Mouse (Mus musculus) intestine, postnatal 0 days (tissue): Measurements from ENCODE around the gene Clip2. TPM values are rescaled to one million over a fixed set of nuclear protein-coding genes. Genes with fewer than 3 reads are reported as not detected.

Source experiments
- ATAC-seq: fragments of 200-750 bp; cut with Nextera tagmentation; 2 replicates; pipeline ENCODE4 v1.8.0; 2017; ENCODE audit warnings: mild to moderate bottlenecking, moderate TSS enrichment, moderate library complexity
- H3K27ac ChIP-seq: fragments of 300-500 bp; sonication (generic); 2 replicates; pipeline ENCODE4 v1.5.1; 2014; ENCODE audit warnings: mild to moderate bottlenecking, low read depth, low read length, moderate library complexity
- H3K27me3 ChIP-seq: fragments of 300-500 bp; sonication (generic); replicated peaks from 2 replicates; pipeline ENCODE4 v1.6.1; 2014; ENCODE audit warnings: low read length, mixed read lengths; ENCODE audit not compliant: control insufficient read depth, insufficient read depth
- H3K36me3 ChIP-seq: fragments of 300-500 bp; sonication (generic); 2 replicates; pipeline ENCODE4 v1.6.1; 2014; ENCODE audit warnings: mild to moderate bottlenecking, moderate library complexity; ENCODE audit not compliant: control insufficient read depth, insufficient read depth
- H3K4me1 ChIP-seq: fragments of 300-500 bp; sonication (generic); replicated peaks from 2 replicates; pipeline ENCODE4 v1.6.1; 2014; ENCODE audit warnings: antibody characterized with exemption, low read length, mixed read lengths; ENCODE audit not compliant: control insufficient read depth, insufficient read depth
- H3K4me2 ChIP-seq: fragments of 300-500 bp; sonication (generic); replicated peaks from 2 replicates; pipeline ENCODE4 v1.6.1; 2014; ENCODE audit warnings: low read depth, mild to moderate bottlenecking, moderate library complexity
- H3K4me3 ChIP-seq: fragments of 300-500 bp; sonication (generic); 2 replicates; pipeline ENCODE4 v1.5.1; 2014; ENCODE audit warnings: low read depth, low read length
- H3K9ac ChIP-seq: fragments of 300-500 bp; sonication (generic); 2 replicates; pipeline ENCODE4 v1.6.1; 2014; ENCODE audit warnings: mild to moderate bottlenecking, low read depth, low read length
- H3K9me3 ChIP-seq: fragments of 300-500 bp; sonication (generic); 2 replicates; pipeline ENCODE4 v1.6.1; 2016; ENCODE audit warnings: mixed run types; ENCODE audit not compliant: control insufficient read depth
- CTCF ChIP-seq: sonication (generic); IDR thresholded peaks from 2 replicates; pipeline ENCODE4 v1.5.1; 2016; ENCODE audit warnings: low read depth, mild to moderate bottlenecking, control low read depth, antibody characterized with exemption, moderate library complexity
- WGBS: fragments of 180-500 bp; shearing (Covaris S2); extraction: QIAGEN DNeasy Blood & Tissue Kit; methylation state at CpG from one replicate; pipeline ENCODE4 v1.1.7; 2014; 5-methylcytosine and 5-hydroxymethylcytosine counted together
- polyA plus RNA-seq: library from polyadenylated mRNA; unstranded; fragments of >200 nt; fragmentation: Nextera tagmentation; extraction: Ambion mirVana; gene quantifications from 2 replicates; pipeline ENCODE4 v1.2.1, GENCODE M21; 2015

Clip2 gene
- polyA plus RNA-seq, 1 experiment from 2014 or later = 2.6 TPM

GRCm38 (mm10) chr5:134567445-134567844 lies 15.2 kb upstream of the Clip2 start:
- no peaks in the 10 kb centered on the region for H3K36me3 ChIP-seq
- no peaks in the 10 kb centered on the region; the same call in 1 of the 2 replicates for H3K4me1 ChIP-seq
- no peak for TF ChIP-seq CTCF
- H3K9me3 ChIP-seq = no peaks in the 10 kb centered on the region
- ATAC-seq = no peak
- no peak overlapping the region for H3K9ac ChIP-seq
- 70% methylated on average over 4 of the region's 4 CpGs for WGBS
- H3K4me3 ChIP-seq = no peak overlapping the region
- H3K4me2 ChIP-seq = no peak overlapping the region
- no peaks in the 10 kb centered on the region for H3K27me3 ChIP-seq
- H3K27ac ChIP-seq = no peak overlapping the region

DNA sequence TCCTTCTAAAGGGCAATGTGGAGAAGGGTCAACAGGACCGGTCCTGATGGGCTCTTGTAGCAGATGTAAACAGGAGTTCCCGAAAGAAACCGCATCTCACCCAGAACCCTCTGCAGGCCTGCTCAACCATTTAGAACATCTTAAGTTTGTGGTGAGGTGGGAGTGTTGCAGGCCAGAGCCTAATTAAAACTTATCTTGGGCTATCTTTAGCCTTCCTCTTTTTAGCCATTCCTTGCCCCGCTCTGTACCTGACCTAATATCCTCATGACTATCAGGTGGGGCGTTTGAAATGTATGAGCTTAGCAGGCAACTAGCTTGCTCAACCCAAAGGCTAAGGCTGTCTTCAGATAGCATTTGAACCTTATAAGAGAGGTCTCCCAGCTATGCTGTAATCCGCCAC lies 13.5 kb upstream of the Clip2 start:
- WGBS = 93% methylated on average over 6 of the region's 6 CpGs

DNA sequence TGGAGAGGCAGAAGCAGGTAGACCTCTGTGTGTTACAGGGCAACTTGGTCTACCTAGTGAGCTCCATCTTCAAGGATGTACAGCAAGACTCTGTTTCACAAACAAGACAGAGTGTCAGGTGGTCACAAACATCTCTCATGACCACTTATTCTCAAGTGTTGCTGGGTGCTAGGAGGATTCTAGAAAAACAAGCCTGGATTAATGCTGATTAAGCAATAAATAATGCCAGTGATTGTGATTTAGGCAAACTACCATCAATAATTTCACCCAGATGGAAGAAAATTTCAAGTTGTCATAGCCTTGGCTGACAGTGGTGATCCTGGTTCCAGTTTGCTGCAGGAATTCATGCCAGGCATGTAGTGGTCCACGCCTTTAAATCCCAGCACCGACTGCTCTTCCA lies 12.0 kb upstream of the Clip2 start:
- no peak overlapping the region for H3K27ac ChIP-seq
- H3K4me1 ChIP-seq = no peaks in the 10 kb centered on the region; the same call in 1 of the 2 replicates
- H3K9me3 ChIP-seq = no peaks in the 10 kb centered on the region
- TF ChIP-seq CTCF = no peak
- H3K9ac ChIP-seq = no peak overlapping the region
- no peaks in the 10 kb centered on the region for H3K36me3 ChIP-seq
- no peaks in the 10 kb centered on the region for H3K27me3 ChIP-seq
- no peak overlapping the region for H3K4me3 ChIP-seq
- 97% methylated on average over 2 of the region's 2 CpGs for WGBS
- no peak overlapping the region for H3K4me2 ChIP-seq
- no peak for ATAC-seq

More for the DNA sequence above, 13.5 kb upstream of the Clip2 start:
- Histone ChIP-seq H3K36me3 (no peaks in the 10 kb centered on the region), H3K27ac (no peak overlapping the region), H3K9me3 (no peaks in the 10 kb centered on the region), H3K4me1 (no peaks in the 10 kb centered on the region; the same call in 1 of the 2 replicates), H3K4me2 (no peak overlapping the region), H3K9ac (no peak overlapping the region), H3K4me3 (no peak overlapping the region), H3K27me3 (no peaks in the 10 kb centered on the region)
- no peak for TF ChIP-seq CTCF
- no peak for ATAC-seq

- no peak for TF ChIP-seq CTCF
- H3K36me3 ChIP-seq = no peaks in the 10 kb centered on the region
- WGBS = 52% methylated on average over 16 of the region's 16 CpGs
Observed at GRCm38 (mm10) chr5:134560450-134561171, 8.4 kb upstream of the Clip2 start.

GRCm38 (mm10) chr5:134560071-134560449 lies 7.8 kb upstream of the Clip2 start, which contains the start of gene Syna:
TSS of gene Syna (minus strand) at chr5:134560171.
- no peak within 1 kb of the TSS for H3K9ac ChIP-seq
- H3K4me3 ChIP-seq = no peak within 1 kb of the TSS
- H3K4me1 ChIP-seq = no peaks in the 10 kb centered on the region; the same call in 1 of the 2 replicates
- H3K4me2 ChIP-seq = no peak within 1 kb of the TSS
- 85% methylated on average over 7 of the region's 7 CpGs for WGBS
- no peaks in the 10 kb centered on the region for H3K27me3 ChIP-seq
- no peaks in the 10 kb centered on the region for H3K9me3 ChIP-seq
- TF ChIP-seq CTCF = no peak
- no peak for ATAC-seq
- no peaks in the 10 kb centered on the region for H3K36me3 ChIP-seq
- no peak within 1 kb of the TSS for H3K27ac ChIP-seq

More at GRCm38 (mm10) chr5:134560450-134561171, 8.4 kb upstream of the Clip2 start:
- H3K4me3 ChIP-seq = no peak overlapping the region
- no peak overlapping the region for H3K9ac ChIP-seq
- H3K4me1 ChIP-seq = no peaks in the 10 kb centered on the region; the same call in 1 of the 2 replicates
- H3K4me2 ChIP-seq = no peak overlapping the region
- ATAC-seq = peak; percentile 63
- H3K27ac ChIP-seq = no peak overlapping the region
- no peaks in the 10 kb centered on the region for H3K27me3 ChIP-seq
- no peaks in the 10 kb centered on the region for H3K9me3 ChIP-seq

DNA sequence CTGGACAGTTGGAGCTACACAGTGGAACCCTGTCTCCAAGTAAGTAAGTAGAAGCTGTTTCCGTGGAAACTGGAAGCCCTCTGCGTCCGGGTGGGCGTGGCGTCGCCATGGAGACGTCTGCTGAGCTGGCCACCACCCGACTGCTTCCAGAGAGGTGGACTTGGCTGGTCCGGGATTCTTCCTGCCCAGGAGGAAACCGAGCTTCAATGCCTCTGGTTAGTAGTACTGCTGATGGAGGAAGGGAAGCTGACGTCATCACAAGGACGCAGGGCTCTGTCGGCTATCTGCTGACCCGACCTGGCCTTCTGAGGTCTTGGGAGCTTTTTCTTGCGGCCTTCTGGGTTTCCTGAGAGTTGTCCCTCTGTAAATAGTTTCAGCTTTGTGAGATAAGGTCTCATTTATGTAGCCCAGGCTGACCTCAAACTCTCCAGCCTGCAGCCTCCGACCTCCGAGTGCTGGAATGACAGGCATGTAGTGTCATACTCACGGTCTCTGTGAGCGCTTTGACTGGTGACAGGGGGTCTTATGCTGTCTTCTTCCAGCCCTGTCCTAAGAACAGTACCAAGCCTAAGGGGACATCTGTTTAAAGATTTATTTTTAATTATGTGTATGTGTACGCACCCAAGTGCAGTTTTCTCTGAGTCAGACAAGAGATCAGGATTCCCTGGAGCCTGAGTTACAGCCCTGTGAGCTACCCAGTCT lies 3.4 kb upstream of the Clip2 start:
- no peaks in the 10 kb centered on the region for H3K4me1 ChIP-seq
- H3K9ac ChIP-seq = no peak overlapping the region
- 11% methylated on average over 20 of the region's 20 CpGs for WGBS
- H3K27me3 ChIP-seq = no peaks in the 10 kb centered on the region
- no peak for TF ChIP-seq CTCF
- no peak for ATAC-seq
- H3K36me3 ChIP-seq = no peaks in the 10 kb centered on the region
- no peak overlapping the region for H3K4me3 ChIP-seq
- H3K27ac ChIP-seq = peak overlapping the region; percentile 21
- peak overlapping the region; percentile 21; the same call in 1 of the 2 replicates for H3K4me2 ChIP-seq
- no peaks in the 10 kb centered on the region for H3K9me3 ChIP-seq
